Mouse (Mus musculus): ENCODE measurements around the gene Ap1ar.
"Not testable (repeated sequence)": the region's sequence is repeated elsewhere in the genome, so short reads cannot be mapped to it uniquely, and the experiment has no call there.

Gene Ap1ar

GRCm38 (mm10) chr3:127795762-127796161 lies 41.6 kb downstream of the Ap1ar start:
- DNase-seq (ENCODE audit: low read depth), result no peak

GRCm38 (mm10) chr3:127793022-127793421 lies 44.3 kb downstream of the Ap1ar start:
- DNase-seq (ENCODE audit: low read depth), result no peak

- no peak for DNase-seq (ENCODE audit: low read depth)
Observed at GRCm38 (mm10) chr3:127791595-127792561, 45.4 kb downstream of the Ap1ar start.

- no peak for DNase-seq (ENCODE audit: low read depth)
Observed at GRCm38 (mm10) chr3:127791056-127791483, 46.3 kb downstream of the Ap1ar start.

GRCm38 (mm10) chr3:127790234-127791055 lies 46.9 kb downstream of the Ap1ar start:
- peak; percentile 60 for DNase-seq (ENCODE audit: low read depth)

GRCm38 (mm10) chr3:127789500-127790191 lies 47.7 kb downstream of the Ap1ar start, which contains the start of gene Tifa:
Gene Tifa, plus strand, starts transcription at chr3:127789805.
- DNase-seq (ENCODE audit: low read depth), result peak; percentile 67

GRCm38 (mm10) chr3:127788919-127789318 lies 48.4 kb downstream of the Ap1ar start:
- no peak for DNase-seq (ENCODE audit: low read depth)

GRCm38 (mm10) chr3:127788038-127788437 lies 49.3 kb downstream of the Ap1ar start:
- no peak for DNase-seq (ENCODE audit: low read depth)

GRCm38 (mm10) chr3:127787032-127787431 lies 50.3 kb downstream of the Ap1ar start:
- peak; percentile 79 for DNase-seq (ENCODE audit: low read depth)

GRCm38 (mm10) chr3:127783680-127784079 lies 53.6 kb downstream of the Ap1ar start:
- not testable (repeated sequence) for DNase-seq (ENCODE audit: low read depth)

GRCm38 (mm10) chr3:127782921-127783320 lies 54.4 kb downstream of the Ap1ar start:
- no peak for DNase-seq (ENCODE audit: low read depth)

GRCm38 (mm10) chr3:127780921-127781320 lies 56.4 kb downstream of the Ap1ar start:
- DNase-seq (ENCODE audit: low read depth), result no peak

- peak; percentile 87 for DNase-seq (ENCODE audit: low read depth)
Observed at GRCm38 (mm10) chr3:127780021-127780644, 57.2 kb downstream of the Ap1ar start, which contains the start of gene Alpk1. Gene Alpk1, minus strand, starts transcription at chr3:127780527.

GRCm38 (mm10) chr3:127769146-127769545 lies 68.2 kb downstream of the Ap1ar start:
- peak; percentile 90 for DNase-seq (ENCODE audit: low read depth)

- no peak for DNase-seq (ENCODE audit: low read depth)
Observed at GRCm38 (mm10) chr3:127765971-127766370, 71.4 kb downstream of the Ap1ar start.

- peak; percentile 38 for DNase-seq (ENCODE audit: low read depth)
Observed at GRCm38 (mm10) chr3:127764541-127764940, 72.8 kb downstream of the Ap1ar start.

- DNase-seq (ENCODE audit: low read depth), result peak; percentile 97
Observed at GRCm38 (mm10) chr3:127763076-127763612, 74.2 kb downstream of the Ap1ar start.

- DNase-seq (ENCODE audit: low read depth), result peak; percentile 36
Observed at GRCm38 (mm10) chr3:127762403-127762802, 74.9 kb downstream of the Ap1ar start.

GRCm38 (mm10) chr3:127759212-127759611 lies 78.1 kb downstream of the Ap1ar start:
- DNase-seq (ENCODE audit: low read depth), result peak; percentile 82

GRCm38 (mm10) chr3:127758806-127759205 lies 78.5 kb downstream of the Ap1ar start:
- peak; percentile 19 for DNase-seq (ENCODE audit: low read depth)

GRCm38 (mm10) chr3:127757886-127758301 lies 79.4 kb downstream of the Ap1ar start:
- DNase-seq (ENCODE audit: low read depth), result no peak
